Mouse (Mus musculus): Measurements from ENCODE around the gene Slc22a14. TPM values are rescaled to one million over a fixed set of nuclear protein-coding genes. Genes with fewer than 3 reads are reported as not detected.

The Slc22a14 gene
- polyA plus RNA-seq, 1 experiment from 2014 or later: not detected

DNA sequence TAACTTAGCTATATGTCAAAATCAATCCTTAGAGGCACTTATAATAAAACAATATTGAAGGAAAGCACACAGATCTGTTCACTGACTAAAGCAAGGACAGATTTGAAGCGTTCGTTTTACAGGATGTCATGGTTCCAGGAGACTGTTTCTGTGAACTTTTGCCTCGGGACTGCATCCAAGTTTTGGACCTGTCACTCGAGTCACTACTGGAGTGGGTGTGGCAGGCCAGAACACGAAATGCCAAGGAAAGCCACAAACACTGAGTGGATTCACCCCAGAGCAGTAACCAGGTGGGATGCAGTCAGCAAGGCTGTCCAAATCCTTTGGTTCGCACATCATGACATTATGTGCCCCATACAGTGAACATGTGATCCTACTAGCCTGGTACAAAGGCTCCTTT lies 150.8 kb downstream of the Slc22a14 start:
- Histone ChIP-seq H3K36me3 (no peaks in the 10 kb centered on the region), H3K27me3 (no peaks in the 10 kb centered on the region), H3K4me2 (replicated peaks) (no peak overlapping the region), H3K9ac (replicated peaks) (no peak overlapping the region), H3K4me3 (no peak overlapping the region), H3K4me1 (no peaks in the 10 kb centered on the region), H3K27ac (replicated peaks) (no peak overlapping the region), H3K9me3 (no peaks in the 10 kb centered on the region)
- 92% methylated on average over 6 of the region's 6 CpGs for WGBS
- no peak for ATAC-seq (ENCODE audit: low FRiP score, low read depth)

DNA sequence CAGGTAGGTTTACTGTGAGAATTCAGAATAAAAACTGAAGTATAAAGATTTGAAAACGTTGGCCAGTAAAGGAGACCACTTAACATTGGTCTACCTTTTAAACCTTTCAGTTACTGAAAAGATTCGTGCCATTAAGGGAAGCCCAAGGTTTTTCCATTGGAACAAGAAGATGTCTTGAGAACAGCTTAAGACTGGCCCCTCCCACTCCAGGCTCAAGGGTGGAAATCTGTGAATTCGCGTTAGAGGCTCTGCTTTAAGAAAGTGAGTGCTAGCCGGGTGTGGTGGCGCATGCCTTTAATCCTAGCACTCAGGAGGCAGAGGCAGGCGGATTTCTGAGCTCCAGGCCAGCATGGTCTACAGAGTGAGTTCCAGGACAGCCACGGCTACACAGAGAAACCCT lies 152.4 kb downstream of the Slc22a14 start:
- Histone ChIP-seq H3K4me1 (no peaks in the 10 kb centered on the region), H3K36me3 (no peaks in the 10 kb centered on the region), H3K4me3 (no peak overlapping the region), H3K27me3 (no peaks in the 10 kb centered on the region), H3K27ac (replicated peaks) (no peak overlapping the region), H3K9ac (replicated peaks) (no peak overlapping the region), H3K4me2 (replicated peaks) (no peak overlapping the region), H3K9me3 (no peaks in the 10 kb centered on the region)
- no peak for ATAC-seq (ENCODE audit: low FRiP score, low read depth)
- 80% methylated on average over 8 of the region's 8 CpGs for WGBS

DNA sequence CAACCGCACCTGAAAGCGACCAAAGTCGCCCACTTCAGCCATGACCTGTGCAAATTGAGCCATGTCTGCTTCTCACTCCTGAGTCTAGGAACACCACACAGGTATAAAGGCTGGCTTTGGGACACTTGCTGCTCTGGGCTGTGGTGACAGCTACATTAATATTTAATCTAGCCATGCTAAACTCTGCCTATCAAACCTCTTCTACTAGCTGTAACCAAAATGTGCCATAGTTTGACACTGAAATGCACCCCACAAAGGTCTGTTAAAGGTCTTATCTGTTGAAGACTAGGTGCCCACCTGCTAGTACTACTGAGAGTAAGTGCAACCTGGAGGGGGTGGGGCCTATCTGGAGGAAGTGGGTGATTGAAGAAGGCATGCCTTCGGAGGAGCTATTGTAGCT lies 156.4 kb downstream of the Slc22a14 start, which contains the start of gene Slc22a13:
Gene Slc22a13 (minus strand): TSS at position 101 of the 400 bp plus-strand sequence.
- H3K9me3 ChIP-seq: 0 out of 2 replicates have a peak, but pooled peaks cover 2% of the 10 kb centered on the region
- ATAC-seq (ENCODE audit: low FRiP score, low read depth): no peak
- 95% methylated on average over 4 of the region's 4 CpGs for WGBS
- H3K36me3 ChIP-seq: no peaks in the 10 kb centered on the region
- H3K4me3 ChIP-seq: no peak within 1 kb of the TSS
- H3K27me3 ChIP-seq: no peaks in the 10 kb centered on the region
- no peak within 1 kb of the TSS for H3K27ac ChIP-seq (replicated peaks)
- H3K9ac ChIP-seq (replicated peaks): no peak within 1 kb of the TSS
- no peaks in the 10 kb centered on the region for H3K4me1 ChIP-seq
- H3K4me2 ChIP-seq (replicated peaks): no peak within 1 kb of the TSS

DNA sequence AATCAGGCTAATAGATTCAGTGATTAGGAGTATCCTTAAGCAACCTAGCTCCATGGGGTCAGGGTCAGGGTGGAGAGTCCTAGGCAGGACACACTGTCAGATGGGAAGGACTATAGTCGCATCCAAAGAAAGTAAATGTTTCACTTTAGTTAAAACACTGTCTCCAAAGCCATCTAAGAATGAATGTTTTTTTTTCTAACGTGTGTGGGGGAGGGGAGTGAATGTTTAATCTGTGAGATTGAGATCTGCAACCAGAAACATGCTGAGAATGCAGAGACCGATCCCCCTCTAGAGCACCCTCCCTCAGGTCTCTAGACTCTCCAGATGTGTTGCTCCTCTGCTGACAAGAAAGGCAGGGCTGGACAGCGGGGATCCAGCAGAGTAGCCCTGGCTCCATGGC lies 158.2 kb downstream of the Slc22a14 start:
- Histone ChIP-seq H3K4me2 (replicated peaks) (no peak overlapping the region), H3K4me1 (no peaks in the 10 kb centered on the region), H3K9me3 (0 out of 2 replicates have a peak, but pooled peaks cover 6% of the 10 kb centered on the region), H3K27me3 (no peaks in the 10 kb centered on the region), H3K4me3 (no peak overlapping the region), H3K36me3 (no peaks in the 10 kb centered on the region), H3K9ac (replicated peaks) (no peak overlapping the region), H3K27ac (replicated peaks) (no peak overlapping the region)
- no peak for ATAC-seq (ENCODE audit: low FRiP score, low read depth)
- 76% methylated on average over 4 of the region's 4 CpGs for WGBS

DNA sequence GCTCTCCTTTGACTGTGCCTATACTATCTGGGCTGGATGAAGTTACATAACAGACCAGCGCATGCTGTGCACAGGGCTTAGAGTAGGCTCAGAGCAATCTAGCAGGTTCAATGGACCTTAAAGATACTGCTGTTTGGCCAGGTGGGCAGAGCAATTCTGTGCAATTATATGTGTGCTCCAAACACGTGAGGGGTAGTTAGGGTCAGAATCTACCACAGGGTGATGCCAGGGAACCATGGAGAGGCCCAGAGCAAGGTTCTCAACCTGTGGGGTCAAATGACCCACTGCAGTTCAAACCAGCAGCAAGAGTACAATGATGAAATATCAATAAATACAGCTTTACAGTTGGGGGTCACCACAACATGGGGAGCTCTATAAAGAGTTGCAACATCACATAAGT lies 158.7 kb downstream of the Slc22a14 start:
- 0 out of 2 replicates have a peak, but pooled peaks cover 6% of the 10 kb centered on the region for H3K9me3 ChIP-seq
- H3K4me2 ChIP-seq (replicated peaks): no peak overlapping the region
- H3K27ac ChIP-seq (replicated peaks): no peak overlapping the region
- no peaks in the 10 kb centered on the region for H3K4me1 ChIP-seq
- ATAC-seq (ENCODE audit: low FRiP score, low read depth): no peak
- no peaks in the 10 kb centered on the region for H3K27me3 ChIP-seq
- H3K9ac ChIP-seq (replicated peaks): no peak overlapping the region
- 90% methylated on average over 2 of the region's 2 CpGs for WGBS
- no peak overlapping the region for H3K4me3 ChIP-seq
- no peaks in the 10 kb centered on the region for H3K36me3 ChIP-seq

DNA sequence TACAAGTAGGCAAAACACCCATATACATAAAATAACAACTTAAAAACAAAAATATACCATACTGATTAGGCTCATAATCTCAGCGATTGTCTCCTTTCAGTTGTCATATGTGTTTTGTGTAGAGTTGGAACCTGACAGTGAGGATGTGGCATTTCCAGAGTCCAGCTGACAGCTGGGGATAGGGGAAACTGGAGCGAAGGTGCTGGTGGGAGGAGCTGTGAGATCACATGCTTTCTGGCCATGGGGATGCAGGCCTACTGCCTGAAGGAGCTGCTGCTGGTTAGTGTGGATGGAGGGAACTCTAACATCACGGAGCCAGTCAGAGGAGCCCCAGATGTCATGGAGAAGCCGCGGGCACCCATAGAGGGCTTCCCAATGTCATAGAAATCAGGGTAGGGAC lies 159.6 kb downstream of the Slc22a14 start:
- Histone ChIP-seq H3K4me2 (replicated peaks) (no peak overlapping the region), H3K27ac (replicated peaks) (no peak overlapping the region), H3K4me1 (no peaks in the 10 kb centered on the region), H3K36me3 (no peaks in the 10 kb centered on the region), H3K4me3 (no peak overlapping the region), H3K9me3 (0 out of 2 replicates have a peak, but pooled peaks cover 6% of the 10 kb centered on the region), H3K9ac (replicated peaks) (no peak overlapping the region), H3K27me3 (no peaks in the 10 kb centered on the region)
- WGBS: 88% methylated on average over 5 of the region's 5 CpGs
- ATAC-seq (ENCODE audit: low FRiP score, low read depth): no peak

DNA sequence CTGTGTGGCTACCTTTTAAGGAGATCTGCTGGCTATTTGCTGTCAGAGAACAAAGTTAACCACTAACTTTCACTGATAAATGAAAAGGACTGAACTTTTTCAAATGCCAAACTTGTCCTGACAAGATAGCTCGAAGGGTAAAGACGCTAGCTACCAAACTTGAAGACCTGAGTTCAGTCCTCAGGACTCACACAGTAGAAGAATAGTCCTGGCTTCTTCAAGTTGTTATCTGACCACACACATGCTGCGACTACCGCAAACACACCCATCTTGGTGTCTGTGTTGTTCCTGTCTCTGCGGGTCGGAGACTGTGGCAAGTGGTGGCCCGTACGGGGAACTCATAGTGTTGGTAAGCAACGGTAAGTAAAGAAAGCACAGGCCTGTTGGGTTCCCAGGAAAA lies 161.7 kb downstream of the Slc22a14 start:
- H3K9me3 ChIP-seq: 0 out of 2 replicates have a peak, but pooled peaks cover 6% of the 10 kb centered on the region
- H3K4me3 ChIP-seq: no peak overlapping the region
- no peak overlapping the region for H3K27ac ChIP-seq (replicated peaks)
- no peak overlapping the region for H3K9ac ChIP-seq (replicated peaks)
- no peaks in the 10 kb centered on the region for H3K4me1 ChIP-seq
- no peak for ATAC-seq (ENCODE audit: low FRiP score, low read depth)
- no peaks in the 10 kb centered on the region for H3K36me3 ChIP-seq
- no peak overlapping the region for H3K4me2 ChIP-seq (replicated peaks)
- no peaks in the 10 kb centered on the region for H3K27me3 ChIP-seq
- 94% methylated on average over 9 of the region's 9 CpGs for WGBS

DNA sequence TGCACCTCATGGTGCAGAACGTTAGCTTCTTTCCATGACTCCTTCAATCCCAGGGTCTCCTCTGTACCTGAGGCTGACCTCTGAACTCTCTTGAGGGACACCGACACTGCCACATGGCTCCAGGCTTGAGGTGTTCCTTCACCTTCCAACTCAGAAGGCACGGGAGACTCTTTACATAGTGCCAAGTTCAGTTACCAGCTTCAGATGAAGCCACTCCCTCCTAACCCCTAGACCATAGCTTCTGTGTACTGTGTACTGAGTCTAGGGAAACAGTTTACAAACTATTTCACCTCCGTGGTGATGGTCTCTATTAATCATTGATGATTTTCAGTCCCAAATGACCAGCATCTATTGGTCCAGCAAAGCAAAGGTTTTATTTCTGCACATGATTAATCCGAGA lies 163.7 kb downstream of the Slc22a14 start:
- H3K4me3 ChIP-seq: no peak overlapping the region
- no peak overlapping the region for H3K9ac ChIP-seq (replicated peaks)
- no peaks in the 10 kb centered on the region for H3K36me3 ChIP-seq
- H3K4me2 ChIP-seq (replicated peaks): no peak overlapping the region
- 0 out of 2 replicates have a peak, but pooled peaks cover 6% of the 10 kb centered on the region for H3K9me3 ChIP-seq
- no peaks in the 10 kb centered on the region for H3K27me3 ChIP-seq
- H3K4me1 ChIP-seq: no peaks in the 10 kb centered on the region
- 86% methylated on average over 5 of the region's 5 CpGs for WGBS
- H3K27ac ChIP-seq (replicated peaks): no peak overlapping the region
- no peak for ATAC-seq (ENCODE audit: low FRiP score, low read depth)

DNA sequence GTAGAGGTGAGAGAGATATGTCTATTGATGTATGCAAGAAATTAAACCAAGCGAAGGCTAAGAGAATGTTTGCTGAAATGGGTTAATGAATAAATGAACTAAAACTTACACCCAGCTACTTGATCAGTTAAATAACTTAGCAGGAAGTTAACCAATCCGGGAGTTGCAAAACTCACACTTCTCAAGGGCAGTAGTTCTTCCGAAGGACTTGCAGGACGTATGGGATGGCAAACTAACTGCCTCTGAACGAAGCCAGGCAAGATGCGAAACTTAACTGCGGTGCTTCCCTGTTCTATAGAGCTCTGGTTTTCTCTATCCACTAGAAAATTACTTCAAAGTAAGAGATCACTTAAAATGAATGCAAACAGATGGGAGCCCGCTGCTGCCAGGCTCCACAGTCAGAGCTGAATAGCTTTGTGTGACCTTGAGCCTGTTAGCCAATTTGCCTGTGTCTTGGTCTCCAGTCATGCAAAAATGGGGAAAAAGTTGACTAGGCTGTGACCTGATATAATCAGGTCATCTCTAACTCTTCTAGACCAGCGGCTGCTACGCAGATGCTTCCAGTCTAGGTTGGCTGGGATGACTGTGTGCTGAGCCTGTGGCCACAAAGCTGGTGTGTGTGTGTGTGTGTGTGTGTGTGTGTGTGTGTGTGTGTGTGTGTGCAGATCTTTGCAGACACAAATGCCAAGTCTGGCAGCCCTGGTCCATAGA lies 166.0 kb downstream of the Slc22a14 start:
- H3K9ac ChIP-seq (replicated peaks): no peak overlapping the region
- WGBS: 78% methylated on average over 10 of the region's 10 CpGs
- H3K4me1 ChIP-seq: no peaks in the 10 kb centered on the region
- H3K36me3 ChIP-seq: no peaks in the 10 kb centered on the region
- H3K27ac ChIP-seq (replicated peaks): no peak overlapping the region
- 0 out of 2 replicates have a peak, but pooled peaks cover 6% of the 10 kb centered on the region for H3K9me3 ChIP-seq
- no peak for ATAC-seq (ENCODE audit: low FRiP score, low read depth)
- no peak overlapping the region for H3K4me2 ChIP-seq (replicated peaks)
- H3K4me3 ChIP-seq: no peak overlapping the region
- H3K27me3 ChIP-seq: no peaks in the 10 kb centered on the region

DNA sequence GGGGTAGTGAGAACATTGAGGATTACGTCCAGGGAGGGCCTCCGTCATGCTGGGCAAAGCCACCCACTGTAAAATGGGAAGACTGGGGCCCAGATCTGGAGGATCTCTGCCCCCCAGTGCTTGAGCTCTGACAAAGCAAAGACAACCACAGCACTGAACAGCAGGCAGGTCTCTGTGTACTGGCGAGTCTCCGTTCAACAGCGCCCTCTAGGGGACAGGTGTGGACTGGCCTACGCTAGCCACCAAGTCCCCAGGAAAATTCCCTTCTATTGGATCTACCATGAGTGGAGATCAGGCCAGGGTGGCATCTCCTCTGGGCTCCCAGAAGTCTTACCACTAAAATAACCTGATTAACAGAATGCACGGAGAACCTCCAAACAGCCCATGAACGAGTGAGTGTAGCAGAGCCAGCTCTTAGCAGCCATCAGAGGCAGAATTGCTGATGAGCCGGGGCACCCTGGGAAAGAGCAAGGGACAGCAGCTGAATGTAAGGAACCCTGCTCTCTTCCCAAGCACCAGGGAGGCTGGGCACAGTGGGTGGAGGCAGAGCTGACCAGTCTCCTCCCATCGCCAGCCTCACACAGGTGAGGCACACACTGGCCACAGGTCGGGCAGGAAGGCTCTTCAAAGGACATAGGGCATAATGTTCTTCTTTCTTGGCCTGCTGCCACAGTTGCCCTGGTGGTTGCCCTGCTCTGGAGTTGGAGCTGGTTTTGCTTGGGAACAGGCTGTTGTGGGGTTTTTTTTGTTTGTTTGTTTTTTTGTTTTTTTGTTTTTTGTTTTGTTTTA lies 173.0 kb downstream of the Slc22a14 start:
- Histone ChIP-seq H3K36me3 (no peaks in the 10 kb centered on the region), H3K4me3 (no peak overlapping the region), H3K9ac (replicated peaks) (no peak overlapping the region), H3K27me3 (no peaks in the 10 kb centered on the region), H3K4me2 (replicated peaks) (no peak overlapping the region), H3K27ac (replicated peaks) (no peak overlapping the region), H3K4me1 (no peaks in the 10 kb centered on the region), H3K9me3 (no peaks in the 10 kb centered on the region)
- 39% methylated on average over 11 of the region's 11 CpGs for WGBS
- no peak for ATAC-seq (ENCODE audit: low FRiP score, low read depth)

DNA sequence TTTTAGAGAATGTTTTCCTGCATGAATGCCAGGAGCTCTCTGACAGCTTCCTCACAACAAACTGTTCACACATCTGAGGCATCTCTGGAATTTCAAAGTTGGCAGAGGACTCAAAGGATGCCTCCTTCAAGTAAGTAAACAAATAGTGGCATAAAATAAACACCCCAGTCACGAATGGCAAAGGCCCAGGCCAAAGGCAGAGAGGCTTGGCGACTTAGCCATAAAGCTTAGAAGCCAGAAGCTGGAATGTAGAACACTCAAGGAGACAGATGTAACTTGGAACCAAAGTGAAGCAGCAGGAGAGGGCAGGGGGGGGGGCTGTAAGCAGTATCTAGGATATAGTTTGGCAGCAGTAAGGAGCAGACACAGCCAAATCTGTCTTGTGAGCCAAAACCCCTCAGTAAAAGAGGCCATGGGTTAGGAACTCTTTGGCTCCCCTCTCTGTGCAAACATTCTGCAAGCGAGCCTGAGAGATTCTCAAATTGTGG lies 184.1 kb downstream of the Slc22a14 start:
- Histone ChIP-seq H3K4me1 (no peaks in the 10 kb centered on the region), H3K27me3 (no peaks in the 10 kb centered on the region), H3K4me2 (replicated peaks) (no peak overlapping the region), H3K4me3 (no peak overlapping the region), H3K27ac (replicated peaks) (no peak overlapping the region), H3K9me3 (no peaks in the 10 kb centered on the region), H3K36me3 (no peaks in the 10 kb centered on the region), H3K9ac (replicated peaks) (no peak overlapping the region)
- WGBS: 51% methylated on average over 3 of the region's 3 CpGs
- no peak for ATAC-seq (ENCODE audit: low FRiP score, low read depth)

DNA sequence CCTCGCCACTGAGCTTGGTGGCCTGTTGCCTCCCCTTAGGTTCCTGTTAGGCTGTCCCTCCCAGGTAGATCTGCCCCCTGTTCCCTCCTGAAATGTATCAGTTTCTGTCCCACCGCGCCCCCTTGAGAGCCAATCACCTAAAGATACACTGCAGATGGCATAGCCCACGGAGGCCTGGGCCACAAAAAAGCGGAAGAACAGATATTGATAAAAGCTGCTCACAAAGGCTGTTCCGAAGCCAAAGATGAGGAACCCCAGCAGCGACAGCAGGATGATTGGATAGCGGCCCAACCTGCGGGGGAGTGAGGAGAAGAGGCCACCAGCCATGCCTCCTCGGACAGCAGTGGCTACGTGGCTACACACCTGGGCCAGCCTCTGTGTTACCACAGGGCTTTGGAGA lies 186.1 kb downstream of the Slc22a14 start:
- Histone ChIP-seq H3K27me3 (no peaks in the 10 kb centered on the region), H3K36me3 (no peaks in the 10 kb centered on the region), H3K9me3 (no peaks in the 10 kb centered on the region), H3K4me2 (replicated peaks) (no peak overlapping the region), H3K4me1 (no peaks in the 10 kb centered on the region), H3K4me3 (no peak overlapping the region), H3K9ac (replicated peaks) (no peak overlapping the region), H3K27ac (replicated peaks) (no peak overlapping the region)
- WGBS: 87% methylated on average over 11 of the region's 11 CpGs
- no peak for ATAC-seq (ENCODE audit: low FRiP score, low read depth)

All from midbrain, embryonic 12.5 days (tissue).